Mouse (Mus musculus) spleen, adult 2 months (tissue): ENCODE results near the gene Col6a1.

Source experiments
- CTCF ChIP-seq: fragments of 200-500 bp; IDR thresholded peaks from 2 replicates; pipeline ENCODE4 v1.5.1; 2011; ENCODE audit warnings: mild to moderate bottlenecking, inconsistent platforms; ENCODE audit not compliant: insufficient read depth, insufficient read length, insufficient replicate concordance; ENCODE audit errors: extremely low read depth
- POLR2A ChIP-seq: fragments of 200-500 bp; IDR thresholded peaks from 2 replicates; pipeline ENCODE4 v1.6.1; 2011; ENCODE audit warnings: low read depth, low read length, inconsistent platforms

- TF ChIP-seq CTCF: no peak
- no peak for TF ChIP-seq POLR2A
These were observed 14.6 kb downstream of the Col6a1 start for GRCm38 (mm10) chr10:76711331-76711730.
